Mouse (Mus musculus) gastrocnemius, postnatal 10 days (tissue): ENCODE measurements around the gene Pdzrn4. TPM values are rescaled to one million over a fixed set of nuclear protein-coding genes. Genes with fewer than 3 reads are reported as not detected.

Source experiments
- DNase-seq: peaks from one replicate; pipeline ENCODE4 v3.0.0; 2021; ENCODE audit warnings: mixed read lengths
- total RNA-seq, 2 experiments: library from RNA; stranded (reverse); gene quantifications; 2 replicates each; pipeline ENCODE4 v1.2.3; 2021

Gene Pdzrn4
- total RNA-seq, 2 experiments from 2014 or later, result 1.2 to 2.0 TPM

DNA sequence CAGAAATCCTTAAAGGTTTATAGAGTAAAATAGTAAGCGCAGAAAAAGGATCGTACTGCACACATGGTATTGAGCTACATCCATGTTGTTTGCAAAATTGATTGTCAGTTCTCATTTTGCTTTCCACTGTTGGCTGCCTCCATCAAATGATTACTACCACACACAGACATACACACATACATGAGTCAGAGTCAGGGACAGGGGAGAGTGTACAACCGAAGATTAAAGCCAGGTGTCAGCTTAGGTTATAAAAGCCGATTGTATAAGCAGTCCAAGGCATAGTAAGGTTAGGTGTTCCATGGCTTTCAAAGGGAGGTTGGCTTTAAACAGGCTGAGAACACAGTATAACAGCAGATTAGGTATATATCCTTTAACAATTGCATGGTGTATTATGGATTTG, 343.2 kb downstream of the Pdzrn4 start:
- no peak for DNase-seq

DNA sequence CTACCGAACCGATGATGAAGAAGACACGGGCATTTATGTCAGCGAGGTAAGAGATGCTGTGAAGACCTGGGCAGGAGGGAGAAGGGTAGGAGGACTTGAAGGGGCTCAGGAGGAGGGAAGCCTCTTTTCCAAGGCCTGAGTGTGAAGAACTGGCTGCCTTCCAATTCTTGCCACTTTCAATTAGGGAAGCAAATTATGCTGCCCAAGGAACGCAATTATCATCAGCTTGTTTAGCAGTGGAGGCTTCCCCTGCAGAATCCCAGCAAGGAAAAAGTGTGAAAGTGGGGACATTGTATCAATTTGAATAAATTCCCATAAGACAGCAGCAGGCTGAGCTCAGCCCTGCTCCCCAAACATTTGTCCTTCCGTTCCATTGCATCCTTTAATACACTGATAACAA, 346.9 kb downstream of the Pdzrn4 start:
- DNase-seq, result no peak

DNA sequence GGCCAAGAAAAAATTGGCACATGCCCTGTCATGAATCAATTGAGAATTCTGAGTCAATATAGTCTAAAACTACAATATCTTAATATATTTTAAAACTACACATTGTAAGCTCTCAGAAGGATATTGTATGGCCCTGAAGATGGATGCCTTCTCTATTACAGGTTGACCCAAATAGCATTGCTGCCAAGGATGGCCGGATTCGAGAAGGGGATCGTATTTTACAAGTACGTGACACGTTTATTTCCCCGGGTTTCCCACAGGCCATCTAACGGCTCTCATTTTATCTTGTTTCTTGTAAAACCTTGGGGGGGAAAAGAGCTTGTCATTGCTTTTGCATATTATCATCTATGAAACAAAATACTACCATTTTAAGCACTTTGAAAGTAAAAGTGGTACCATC, 349.4 kb downstream of the Pdzrn4 start:
- no peak for DNase-seq

DNA sequence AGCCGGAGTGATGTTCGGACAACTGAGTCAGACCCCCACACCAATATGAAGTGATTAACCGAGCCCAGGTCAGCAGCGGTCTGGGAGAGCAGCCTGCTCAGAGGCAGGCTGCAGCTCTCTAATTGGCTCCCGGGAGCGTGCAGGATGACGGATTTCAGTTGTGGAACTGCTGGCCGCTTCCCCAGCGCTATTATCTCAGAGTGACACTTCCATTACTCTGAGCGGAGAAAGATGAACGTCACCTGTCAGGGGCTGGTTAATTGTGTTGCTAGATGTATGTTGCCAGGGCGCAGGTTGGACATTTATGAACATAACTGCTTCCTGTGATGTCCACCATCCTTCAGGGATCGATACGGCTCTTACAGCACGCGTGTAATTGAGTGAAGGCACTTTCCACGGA, 355.5 kb downstream of the Pdzrn4 start:
- no peak for DNase-seq

DNA sequence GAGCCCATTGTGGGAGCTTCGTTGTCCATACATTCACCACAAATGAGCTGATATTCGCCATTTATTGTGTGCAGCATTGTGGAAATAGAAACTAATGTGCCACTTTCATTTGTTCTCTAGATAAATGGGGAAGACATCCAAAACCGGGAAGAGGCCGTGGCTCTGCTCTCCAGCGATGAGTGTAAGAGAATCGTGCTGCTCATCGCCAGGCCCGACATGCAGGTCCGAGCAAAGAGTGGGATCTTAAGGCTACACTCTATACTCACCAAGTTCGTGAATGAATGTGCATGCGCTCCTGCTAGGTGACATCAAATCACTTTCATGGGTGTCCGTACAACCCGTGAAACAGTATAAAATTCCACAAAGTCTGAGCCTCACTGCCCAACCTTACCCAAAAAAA, 355.9 kb downstream of the Pdzrn4 start:
- DNase-seq, result no peak

DNA sequence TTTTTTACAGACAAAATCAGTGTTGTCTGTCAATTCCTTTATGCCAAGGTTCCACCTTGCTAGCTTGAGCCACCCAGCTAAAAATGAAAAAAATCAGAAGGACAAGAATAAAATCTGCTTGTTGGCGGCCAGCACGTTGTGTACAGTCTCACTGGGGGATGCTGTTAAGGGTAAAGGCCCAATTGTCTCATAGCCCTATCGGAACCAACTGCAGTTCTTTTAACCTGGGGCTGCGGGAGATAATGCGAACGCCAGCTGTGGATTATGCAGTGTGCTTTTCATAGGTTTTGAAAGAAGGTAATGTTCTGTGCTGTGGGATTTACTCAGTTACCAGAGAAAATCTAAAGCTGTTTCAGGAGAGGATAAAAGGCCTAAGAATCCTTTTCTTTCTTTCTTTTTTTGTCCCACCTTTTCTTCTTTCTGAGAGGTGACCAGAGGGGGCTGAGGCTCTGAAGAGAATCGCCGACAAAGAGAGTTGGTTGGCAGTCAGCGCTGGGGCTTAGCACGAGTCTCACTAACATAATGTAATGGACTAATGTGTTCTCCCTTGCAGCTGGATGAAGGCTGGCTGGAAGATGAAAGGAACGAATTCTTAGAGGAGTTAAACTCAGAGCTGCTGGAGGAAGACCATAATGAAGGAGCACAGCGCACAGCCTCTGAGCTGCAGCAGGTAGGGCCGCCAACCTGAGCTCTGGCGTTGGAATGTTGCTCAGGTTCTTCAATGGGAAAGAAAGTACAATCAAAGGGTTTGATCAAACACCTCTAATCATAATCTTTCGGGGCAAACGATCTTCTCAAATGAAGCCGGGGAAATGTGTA, 360.6 kb downstream of the Pdzrn4 start:
- DNase-seq, result no peak

DNA sequence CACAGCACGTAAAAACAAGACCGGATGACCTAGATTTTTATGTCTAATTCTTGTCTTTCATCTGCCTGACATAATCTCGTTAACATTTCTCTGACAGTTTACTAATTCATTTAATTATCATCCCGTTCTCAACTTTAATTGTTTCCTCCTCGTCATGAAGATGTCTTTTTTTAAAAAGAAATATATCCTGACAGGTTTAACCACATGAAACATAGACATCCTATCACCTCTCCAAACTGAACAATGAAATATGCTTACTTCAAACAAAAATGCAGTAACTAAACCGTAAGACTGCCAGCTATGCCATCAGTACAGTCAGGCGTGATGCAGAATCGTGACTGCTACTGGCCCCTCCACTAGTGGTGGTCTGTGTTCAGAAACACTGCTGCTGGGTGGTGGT, 362.3 kb downstream of the Pdzrn4 start:
- no peak for DNase-seq

DNA sequence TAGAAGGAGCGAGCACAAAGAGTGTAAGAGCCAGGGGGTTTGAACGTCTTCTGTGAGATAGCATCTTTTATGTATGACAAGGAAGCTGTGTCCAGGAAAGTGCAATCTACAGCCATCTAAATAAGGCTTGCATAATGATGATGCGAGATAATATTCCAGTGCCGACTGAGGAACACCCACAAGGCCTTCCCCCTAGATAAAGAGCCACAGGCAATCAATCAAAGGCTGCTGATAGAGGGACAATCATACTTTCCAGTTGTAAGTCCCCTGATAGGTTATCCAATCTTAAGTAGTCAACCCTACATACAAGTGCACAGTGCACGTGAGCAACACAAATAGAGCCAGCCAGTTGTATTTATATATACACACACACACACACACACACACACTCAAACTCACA, 366.6 kb downstream of the Pdzrn4 start:
- no peak for DNase-seq

DNA sequence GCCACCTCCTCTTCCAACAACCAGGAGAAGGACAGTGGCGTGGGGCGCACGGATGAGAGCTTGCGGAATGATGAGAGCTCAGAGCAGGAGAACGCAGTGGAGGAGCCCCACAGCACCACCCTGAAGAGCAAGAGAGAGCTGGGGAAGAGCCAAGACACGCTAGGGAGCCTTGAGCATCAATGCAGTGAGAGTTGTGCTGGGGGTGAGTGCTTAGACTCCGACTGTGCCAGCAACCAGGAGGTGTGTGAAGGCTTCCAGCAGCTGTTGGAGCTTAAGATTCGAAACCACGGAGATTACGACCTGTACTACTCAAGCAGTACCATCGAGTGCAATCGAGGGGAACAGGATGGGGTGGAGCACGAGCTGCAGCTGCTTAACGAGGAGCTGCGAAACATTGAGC, 372.9 kb downstream of the Pdzrn4 start:
- no peak for DNase-seq

DNA sequence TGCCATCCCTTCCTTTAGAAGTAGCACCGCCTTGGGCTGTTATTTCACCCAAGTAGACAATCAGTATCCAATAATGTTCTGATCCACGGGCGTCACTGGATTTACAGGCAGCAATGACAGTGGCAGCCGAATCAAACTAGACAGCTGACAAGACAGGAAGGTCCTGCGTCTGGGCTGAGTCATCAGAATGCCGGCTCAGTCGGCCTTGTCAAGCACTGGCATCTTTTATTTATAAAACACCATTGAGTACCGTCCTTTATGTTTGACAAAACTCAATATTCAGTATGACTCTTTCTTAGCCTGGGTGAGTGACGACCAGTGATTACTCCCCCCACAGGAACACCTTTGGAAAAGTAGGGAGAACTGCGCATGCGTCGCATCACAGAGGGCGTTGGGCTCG, 391.4 kb downstream of the Pdzrn4 start:
- no peak for DNase-seq

DNA sequence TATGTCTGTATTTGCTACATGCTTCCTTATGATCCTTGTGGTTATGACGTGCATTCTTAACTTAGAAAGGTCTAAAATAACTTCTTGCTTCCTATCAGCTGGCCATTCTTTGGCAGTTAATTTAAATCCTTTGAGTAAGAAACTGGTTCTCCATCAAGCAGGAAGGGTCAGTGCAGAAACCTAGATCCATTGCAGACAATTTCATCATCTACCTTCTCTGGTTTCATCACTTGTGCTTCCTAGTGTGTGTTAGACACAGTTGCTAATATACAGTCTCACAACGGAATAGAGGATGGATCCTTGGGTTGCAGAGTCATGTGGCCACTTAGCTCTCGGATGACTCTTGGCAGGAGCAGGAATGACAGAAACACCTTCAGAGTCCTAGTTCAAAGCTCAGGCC, 397.6 kb downstream of the Pdzrn4 start:
- no peak for DNase-seq

DNA sequence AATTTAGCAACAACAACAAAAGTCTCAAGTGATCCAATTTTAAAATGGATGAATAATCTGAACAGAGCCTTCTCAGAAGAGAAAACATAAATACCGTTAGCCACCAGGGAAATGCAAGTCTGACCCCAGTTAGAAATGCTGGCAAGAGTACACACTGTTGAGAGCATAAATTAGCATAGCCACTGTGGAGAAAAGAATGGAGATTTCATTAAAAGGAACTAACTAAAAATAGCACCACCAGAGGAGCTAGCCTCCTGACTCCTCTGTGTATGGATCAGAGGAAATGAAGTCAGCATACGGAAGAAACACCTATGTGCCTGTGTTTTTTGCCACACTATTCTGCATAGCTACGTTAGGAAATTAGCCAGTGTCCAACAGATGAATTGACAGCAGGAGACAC, 409.3 kb downstream of the Pdzrn4 start:
- no peak for DNase-seq

DNA sequence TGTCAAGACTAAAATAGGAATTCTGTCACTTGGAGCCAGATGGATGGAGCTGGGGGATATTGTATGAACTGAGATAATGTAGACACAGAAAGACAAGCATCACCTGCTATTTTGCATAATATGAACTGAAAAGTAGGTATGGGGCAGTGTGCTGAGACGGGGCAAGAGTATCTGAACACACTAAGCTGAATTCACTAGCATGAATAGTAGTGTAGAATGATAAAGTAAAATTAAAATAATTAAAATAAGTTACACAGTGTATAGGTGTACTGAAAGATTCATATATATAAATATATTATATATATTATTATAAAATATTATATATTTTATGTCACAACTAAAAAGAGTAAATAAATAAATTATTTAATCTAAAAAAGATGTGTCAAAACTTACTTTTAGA, 409.7 kb downstream of the Pdzrn4 start:
- no peak for DNase-seq
